Mouse (Mus musculus) neural tube, embryonic 15.5 days (tissue): ENCODE data around the gene Spice1. TPM values are rescaled to one million over a fixed set of nuclear protein-coding genes. Genes with fewer than 3 reads are reported as not detected.

ENCODE experiments used
- ATAC-seq: fragments of 200-750 bp; cut with Nextera tagmentation; 2 replicates; pipeline ENCODE4 v1.8.0; 2017; ENCODE audit warnings: mild to moderate bottlenecking, moderate TSS enrichment, moderate library complexity; ENCODE audit not compliant: low FRiP score
- H3K27ac ChIP-seq: fragments of 300-500 bp; sonication (generic); replicated peaks from 2 replicates; pipeline ENCODE4 v1.5.1; 2015; ENCODE audit warnings: mild to moderate bottlenecking, inconsistent platforms
- H3K27me3 ChIP-seq: fragments of 300-500 bp; sonication (generic); replicated peaks from 2 replicates; pipeline ENCODE4 v1.6.1; 2015; ENCODE audit warnings: inconsistent platforms
- H3K36me3 ChIP-seq: fragments of 300-500 bp; sonication (generic); 2 replicates; pipeline ENCODE4 v1.6.1; 2015; ENCODE audit warnings: inconsistent platforms
- H3K4me1 ChIP-seq: fragments of 300-500 bp; sonication (generic); 2 replicates; pipeline ENCODE4 v1.6.1; 2015; ENCODE audit warnings: inconsistent platforms
- H3K4me2 ChIP-seq: fragments of 300-500 bp; sonication (generic); 2 replicates; pipeline ENCODE4 v1.6.1; 2015; ENCODE audit warnings: inconsistent platforms, mild to moderate bottlenecking, moderate library complexity
- H3K4me3 ChIP-seq: fragments of 300-500 bp; sonication (generic); replicated peaks from 2 replicates; pipeline ENCODE4 v1.5.1; 2015; ENCODE audit warnings: mild to moderate bottlenecking, inconsistent platforms
- H3K9ac ChIP-seq: fragments of 300-500 bp; sonication (generic); replicated peaks from 2 replicates; pipeline ENCODE4 v1.6.1; 2015; ENCODE audit warnings: mild to moderate bottlenecking, inconsistent platforms
- H3K9me3 ChIP-seq: fragments of 300-500 bp; sonication (generic); replicated peaks from 2 replicates; pipeline ENCODE4 v1.6.1; 2016; ENCODE audit warnings: inconsistent platforms
- WGBS: fragments of 180-500 bp; shearing (Covaris S2); methylation state at CpG from one replicate; pipeline ENCODE4 v1.1.7; 2015; ENCODE audit warnings: mixed read lengths; 5-methylcytosine and 5-hydroxymethylcytosine counted together
- polyA plus RNA-seq: library from polyadenylated mRNA; unstranded; fragments of >200 nt; fragmentation: Nextera tagmentation; extraction: Ambion mirVana; gene quantifications from 2 replicates; pipeline ENCODE4 v1.2.1, GENCODE M21; 2015

The Spice1 gene
- polyA plus RNA-seq, 1 experiment from 2014 or later = 12.1 TPM

DNA sequence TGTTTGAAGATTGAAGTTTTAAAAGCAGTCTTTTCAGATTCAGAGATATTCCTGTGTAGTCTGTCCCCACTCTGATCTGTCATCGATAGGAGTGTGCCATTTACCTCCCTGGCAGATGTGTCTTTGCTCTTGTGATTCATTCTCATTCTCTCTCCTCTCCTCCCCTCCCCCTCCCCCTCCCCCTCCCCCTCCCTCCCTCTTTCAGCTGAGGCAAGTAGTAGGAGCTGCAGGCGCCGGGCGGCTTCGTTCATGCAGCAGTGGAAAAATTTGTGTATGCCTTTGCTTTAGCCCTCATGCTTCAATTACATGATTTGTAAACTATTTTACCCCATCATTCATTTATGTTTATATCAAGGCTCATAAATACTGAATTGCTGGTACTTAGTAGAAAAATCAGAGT, 34.7 kb downstream of the Spice1 start:
- 0% methylated on average over 5 of the region's 5 CpGs for WGBS
- peak; percentile 48; the same call in 1 of the 2 replicates for ATAC-seq

DNA sequence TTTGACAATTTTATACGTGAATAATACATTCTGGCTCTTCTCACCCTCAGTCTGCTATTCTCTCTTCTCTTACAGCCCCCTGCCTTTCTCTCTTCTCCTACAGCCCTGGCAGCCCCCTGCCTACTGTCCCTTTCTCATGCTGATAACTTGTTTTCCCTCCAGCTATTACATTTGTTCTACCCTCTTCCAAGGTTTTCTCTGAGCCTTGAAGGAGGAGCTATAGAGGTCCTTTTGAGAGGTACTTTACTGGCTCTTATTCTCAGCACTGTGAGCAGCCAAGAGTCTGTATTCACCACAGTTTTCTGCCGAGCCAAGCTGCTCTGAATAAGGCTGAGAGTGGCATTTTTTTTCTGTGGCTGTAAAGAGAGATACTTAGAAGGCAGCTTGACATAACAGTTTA, 36.6 kb downstream of the Spice1 start:
- peaks cover 4% of the 10 kb centered on the region; the same call in 1 of the 2 replicates for H3K4me1 ChIP-seq
- H3K27me3 ChIP-seq = no peaks in the 10 kb centered on the region
- ATAC-seq = peak; percentile 62
- no peak overlapping the region; the same call in 1 of the 2 replicates for H3K27ac ChIP-seq
- no peak overlapping the region for H3K4me2 ChIP-seq
- 18% methylated on average over 2 of the region's 2 CpGs for WGBS
- no peak overlapping the region for H3K9ac ChIP-seq
- H3K9me3 ChIP-seq = no peaks in the 10 kb centered on the region
- H3K4me3 ChIP-seq = no peak overlapping the region
- H3K36me3 ChIP-seq = peaks cover 1% of the 10 kb centered on the region; the same call in 1 of the 2 replicates

More for the DNA sequence above, 34.7 kb downstream of the Spice1 start:
- H3K27me3 ChIP-seq = no peaks in the 10 kb centered on the region
- H3K9ac ChIP-seq = no peak overlapping the region
- no peak overlapping the region for H3K4me2 ChIP-seq
- H3K4me3 ChIP-seq = no peak overlapping the region
- H3K27ac ChIP-seq = no peak overlapping the region
- H3K9me3 ChIP-seq = no peaks in the 10 kb centered on the region
- no peaks in the 10 kb centered on the region for H3K36me3 ChIP-seq
- H3K4me1 ChIP-seq = peaks cover 4% of the 10 kb centered on the region; the same call in 1 of the 2 replicates

DNA sequence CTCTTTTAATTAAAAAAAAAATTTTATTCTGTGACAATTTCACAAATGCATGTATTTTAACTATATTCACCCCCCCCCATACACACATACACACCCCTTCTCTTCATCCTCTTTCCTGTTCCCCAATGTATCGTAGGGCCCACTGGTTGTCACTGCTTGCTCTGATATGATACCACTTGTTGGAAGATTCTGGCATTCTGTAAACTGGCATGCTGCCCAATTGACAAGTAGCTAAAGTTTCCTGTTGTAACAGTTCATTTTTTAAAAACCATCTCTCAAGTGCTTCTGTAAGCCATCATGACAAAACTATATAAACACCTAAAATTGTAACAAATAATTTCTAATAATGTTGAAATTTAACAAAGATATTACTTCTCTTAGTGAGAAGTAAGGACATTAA, 37.3 kb downstream of the Spice1 start:
- H3K4me3 ChIP-seq = no peak overlapping the region
- H3K9ac ChIP-seq = no peak overlapping the region
- H3K4me1 ChIP-seq = peaks cover 4% of the 10 kb centered on the region; the same call in 1 of the 2 replicates
- no peaks in the 10 kb centered on the region for H3K9me3 ChIP-seq
- peaks cover 8% of the 10 kb centered on the region for H3K36me3 ChIP-seq
- no peak overlapping the region for H3K27ac ChIP-seq
- WGBS = 84% methylated on average over 1 of the region's 1 CpGs
- no peak for ATAC-seq
- H3K4me2 ChIP-seq = no peak overlapping the region
- no peaks in the 10 kb centered on the region for H3K27me3 ChIP-seq

DNA sequence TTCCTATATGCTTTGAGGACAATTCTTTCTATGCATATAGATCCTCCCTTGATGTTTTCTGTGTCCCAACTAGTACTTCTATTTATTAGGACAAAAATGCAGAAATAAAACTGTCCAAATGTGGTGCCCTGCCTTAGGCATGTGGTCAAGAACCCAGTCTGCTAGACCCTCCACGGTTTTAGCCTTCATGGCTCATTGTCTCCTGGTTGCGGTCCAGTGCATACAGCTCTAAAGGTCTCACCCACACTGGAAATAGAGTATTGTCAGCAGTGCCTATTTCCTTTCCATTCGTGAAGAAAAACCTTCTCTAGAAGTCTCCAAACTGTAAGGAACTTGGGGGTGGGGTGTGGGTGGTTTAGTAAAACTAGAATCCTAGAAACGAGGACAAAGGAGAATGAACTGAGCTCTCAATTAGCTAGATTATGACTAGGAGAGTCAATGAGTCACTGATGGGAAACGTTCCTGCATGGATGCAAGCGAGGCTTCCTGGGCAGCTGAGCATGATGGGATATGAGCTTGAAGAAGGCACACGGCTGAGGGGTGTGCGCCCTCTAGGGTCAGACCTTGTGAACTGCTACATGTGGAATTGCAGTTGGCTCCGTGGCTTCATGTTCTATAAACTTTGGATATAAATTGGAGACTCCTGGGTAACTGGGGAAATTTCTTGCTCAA, 45.1 kb downstream of the Spice1 start:
- Histone ChIP-seq H3K9me3 (no peaks in the 10 kb centered on the region), H3K27me3 (no peaks in the 10 kb centered on the region), H3K4me3 (no peak overlapping the region), H3K36me3 (peaks cover 12% of the 10 kb centered on the region), H3K27ac (no peak overlapping the region), H3K9ac (no peak overlapping the region), H3K4me2 (no peak overlapping the region; the same call in 1 of the 2 replicates), H3K4me1 (peaks cover 13% of the 10 kb centered on the region)
- no peak for ATAC-seq
- 39% methylated on average over 9 of the region's 9 CpGs for WGBS

DNA sequence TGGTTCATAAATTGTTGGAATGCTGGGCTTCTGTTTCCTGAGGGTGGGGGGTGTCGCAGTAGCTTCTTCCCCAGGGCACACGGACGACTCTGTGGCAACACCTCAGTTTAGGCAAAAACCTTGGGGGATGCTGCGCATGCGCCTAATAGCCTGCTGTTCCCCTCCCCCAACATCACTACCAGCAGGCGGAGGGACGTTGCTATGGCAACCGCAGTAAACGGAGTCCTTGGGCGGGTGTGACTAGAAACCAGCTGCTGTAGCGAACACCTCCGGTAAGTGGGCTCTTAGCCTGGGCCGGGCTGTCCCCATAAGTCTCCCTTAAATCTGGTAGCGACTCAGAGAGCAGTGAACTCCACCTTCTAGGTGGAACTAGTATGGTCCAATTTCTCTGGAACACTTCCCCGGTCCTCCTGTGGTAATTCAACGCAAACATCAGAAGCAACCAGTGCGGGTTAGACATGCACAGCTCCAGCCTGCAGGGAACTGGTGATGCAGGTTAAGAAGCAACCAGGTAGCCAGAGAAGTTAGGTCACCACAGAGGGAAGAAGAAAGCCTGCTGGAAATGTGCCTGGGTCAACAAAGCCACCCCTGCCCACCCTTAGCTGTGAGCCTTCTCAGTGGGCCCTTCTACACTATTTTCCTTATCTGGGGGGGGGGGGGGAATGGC, 47.8 kb downstream of the Spice1 start, which contains the start of gene Cfap44:
Cfap44 (plus strand) TSS at position 220 of the 667 bp plus-strand sequence.
- WGBS = 2% methylated on average over 17 of the region's 17 CpGs
- no peaks in the 10 kb centered on the region for H3K9me3 ChIP-seq
- H3K27me3 ChIP-seq = no peaks in the 10 kb centered on the region
- peak within 1 kb of the TSS; percentile 36 for H3K9ac ChIP-seq
- H3K4me1 ChIP-seq = peaks cover 13% of the 10 kb centered on the region
- ATAC-seq = peak; percentile 90
- no peaks in the 10 kb centered on the region for H3K36me3 ChIP-seq
- H3K4me3 ChIP-seq = peak within 1 kb of the TSS; percentile 43
- peak within 1 kb of the TSS; percentile 64 for H3K4me2 ChIP-seq
- H3K27ac ChIP-seq = peak within 1 kb of the TSS; percentile 49

DNA sequence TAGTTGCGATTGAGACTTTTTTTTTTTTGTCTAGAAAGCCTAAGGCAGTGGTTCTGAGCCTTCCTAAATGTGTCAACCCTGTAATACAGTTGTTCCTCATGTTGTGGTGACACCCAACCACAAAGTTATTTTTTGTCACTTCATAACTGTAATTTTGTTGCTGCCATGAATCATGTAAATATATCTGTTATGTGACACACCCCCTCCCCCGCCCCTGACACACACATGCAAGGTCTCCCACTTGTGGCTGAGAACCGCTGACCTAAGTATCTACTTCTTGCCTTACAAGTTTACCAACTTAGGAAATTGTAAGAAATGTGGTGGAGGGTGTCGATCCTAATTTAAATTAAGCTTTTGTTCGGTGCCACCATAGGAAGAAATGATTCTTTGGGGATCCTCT, 58.0 kb downstream of the Spice1 start:
- H3K9ac ChIP-seq = no peak overlapping the region
- ATAC-seq = no peak
- H3K4me3 ChIP-seq = no peak overlapping the region
- no peaks in the 10 kb centered on the region for H3K36me3 ChIP-seq
- WGBS = 96% methylated on average over 5 of the region's 5 CpGs
- H3K4me2 ChIP-seq = no peak overlapping the region
- H3K9me3 ChIP-seq = 0 out of 2 replicates have a peak, but pooled peaks cover 6% of the 10 kb centered on the region
- no peaks in the 10 kb centered on the region for H3K27me3 ChIP-seq
- H3K4me1 ChIP-seq = no peaks in the 10 kb centered on the region
- no peak overlapping the region for H3K27ac ChIP-seq

DNA sequence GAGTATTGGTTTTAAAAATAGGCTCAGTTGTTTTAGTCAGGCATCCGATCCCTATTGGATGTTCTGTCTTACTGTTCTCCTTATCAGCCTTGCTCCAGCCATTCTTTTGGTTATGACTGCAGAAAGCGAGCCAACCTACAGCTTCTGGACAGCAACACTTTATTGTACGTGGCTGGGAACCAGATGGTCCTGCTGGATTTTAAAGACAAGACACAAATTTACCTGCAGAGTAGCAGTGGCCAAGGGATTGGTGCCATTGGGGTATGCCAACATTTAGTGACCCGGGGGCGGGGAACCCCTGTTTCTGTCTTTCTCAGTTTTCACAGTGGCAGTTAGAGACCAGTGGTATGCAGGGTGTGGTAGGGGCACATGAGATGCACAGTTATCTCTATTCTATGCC, 60.3 kb downstream of the Spice1 start:
- Histone ChIP-seq H3K9me3 (0 out of 2 replicates have a peak, but pooled peaks cover 6% of the 10 kb centered on the region), H3K4me1 (no peaks in the 10 kb centered on the region), H3K36me3 (no peaks in the 10 kb centered on the region), H3K4me2 (no peak overlapping the region), H3K9ac (no peak overlapping the region), H3K27me3 (no peaks in the 10 kb centered on the region), H3K27ac (no peak overlapping the region), H3K4me3 (no peak overlapping the region)
- 90% methylated on average over 5 of the region's 5 CpGs for WGBS
- ATAC-seq = no peak

DNA sequence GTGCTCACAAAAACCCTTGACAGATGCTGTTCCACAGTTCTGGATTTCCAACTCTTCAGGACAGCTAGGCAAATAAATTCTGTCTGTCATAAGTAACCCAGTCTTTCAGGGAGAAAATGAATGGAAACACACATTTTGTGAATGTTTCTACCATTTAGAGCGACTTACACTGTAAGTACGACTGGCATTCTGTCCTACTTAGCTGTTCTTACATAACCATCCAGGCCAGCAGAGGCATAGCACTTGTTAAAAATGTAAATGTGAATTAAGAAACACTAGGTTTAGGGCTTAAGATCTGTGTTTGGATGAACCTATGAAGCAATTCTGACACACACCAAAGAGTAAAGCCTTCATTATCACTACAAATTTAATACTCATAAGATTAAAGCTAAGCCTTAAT, 61.4 kb downstream of the Spice1 start:
- H3K4me2 ChIP-seq = no peak overlapping the region
- 0 out of 2 replicates have a peak, but pooled peaks cover 6% of the 10 kb centered on the region for H3K9me3 ChIP-seq
- H3K36me3 ChIP-seq = no peaks in the 10 kb centered on the region
- no peak overlapping the region for H3K4me3 ChIP-seq
- WGBS = 90% methylated on average over 2 of the region's 2 CpGs
- no peak overlapping the region for H3K9ac ChIP-seq
- H3K27me3 ChIP-seq = no peaks in the 10 kb centered on the region
- no peak for ATAC-seq
- H3K4me1 ChIP-seq = no peaks in the 10 kb centered on the region
- H3K27ac ChIP-seq = no peak overlapping the region

DNA sequence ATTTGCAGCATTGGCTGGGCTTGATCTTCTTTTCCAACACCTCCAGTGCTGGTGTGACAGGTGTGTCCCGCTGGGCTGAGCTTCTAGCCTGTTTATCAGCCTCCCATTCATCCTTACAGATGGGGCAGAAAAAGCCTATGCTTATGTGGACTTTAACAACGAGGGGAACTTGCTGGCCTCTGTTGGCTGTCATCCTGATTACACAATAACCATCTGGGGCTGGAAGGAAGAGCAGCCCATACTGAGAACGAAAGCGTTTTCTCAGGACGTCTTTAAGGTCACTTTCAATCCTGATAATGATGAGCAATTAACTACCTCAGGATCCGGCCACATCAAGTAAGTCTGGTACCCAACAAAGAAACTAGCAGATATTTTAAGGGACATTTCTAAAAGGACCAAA, 63.3 kb downstream of the Spice1 start:
- H3K4me3 ChIP-seq = no peak overlapping the region
- no peak for ATAC-seq
- WGBS = 64% methylated on average over 6 of the region's 6 CpGs
- H3K27ac ChIP-seq = no peak overlapping the region
- no peaks in the 10 kb centered on the region for H3K36me3 ChIP-seq
- H3K4me1 ChIP-seq = no peaks in the 10 kb centered on the region
- no peaks in the 10 kb centered on the region for H3K27me3 ChIP-seq
- no peaks in the 10 kb centered on the region for H3K9me3 ChIP-seq
- no peak overlapping the region for H3K9ac ChIP-seq
- H3K4me2 ChIP-seq = no peak overlapping the region

DNA sequence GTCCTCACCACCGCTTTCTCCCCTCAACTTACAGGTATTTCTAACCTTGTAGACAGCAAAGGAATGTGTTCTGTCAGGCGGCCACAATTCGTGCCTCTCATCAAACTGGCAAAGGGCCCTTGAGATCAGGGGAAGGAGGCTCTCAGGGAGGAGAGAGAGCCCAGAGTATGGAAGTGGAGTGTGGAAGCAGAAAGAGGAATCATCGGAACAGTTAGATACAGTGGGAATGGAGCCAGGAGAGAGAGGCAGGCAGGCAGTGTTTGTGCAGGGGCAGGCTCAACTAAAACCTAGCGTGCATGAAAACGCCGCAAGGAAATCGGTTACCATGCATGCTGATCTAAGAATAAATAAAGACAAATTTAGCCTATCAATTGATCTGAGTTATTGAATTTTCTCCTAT, 70.7 kb downstream of the Spice1 start:
- no peak overlapping the region for H3K27ac ChIP-seq
- ATAC-seq = no peak

DNA sequence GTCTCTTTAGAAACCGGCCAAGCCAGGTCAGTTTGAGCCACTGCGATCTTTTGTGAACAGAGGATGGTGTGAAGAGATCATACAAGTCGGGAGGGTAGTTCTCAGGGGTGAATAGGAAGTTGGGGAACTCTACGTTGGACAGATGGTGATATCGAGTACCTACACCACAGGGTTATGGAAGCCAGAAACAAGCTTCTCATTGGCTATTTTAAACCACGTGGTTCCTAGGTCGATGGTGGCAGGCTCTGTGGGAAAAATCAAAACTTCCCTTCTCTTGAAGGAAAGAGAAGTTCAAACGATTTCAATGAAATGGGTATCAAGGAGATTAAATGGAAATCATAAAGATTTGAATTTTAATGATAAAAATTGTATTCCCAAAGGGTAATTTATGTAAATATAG, 74.8 kb downstream of the Spice1 start:
- Histone ChIP-seq H3K9ac (no peak overlapping the region), H3K36me3 (no peaks in the 10 kb centered on the region), H3K4me3 (no peak overlapping the region), H3K27ac (no peak overlapping the region), H3K4me1 (no peaks in the 10 kb centered on the region), H3K4me2 (no peak overlapping the region), H3K9me3 (no peaks in the 10 kb centered on the region), H3K27me3 (no peaks in the 10 kb centered on the region)
- ATAC-seq = no peak
- 86% methylated on average over 8 of the region's 8 CpGs for WGBS

More for the DNA sequence above, 70.7 kb downstream of the Spice1 start:
- Histone ChIP-seq H3K4me2 (no peak overlapping the region), H3K4me1 (no peaks in the 10 kb centered on the region), H3K9me3 (no peaks in the 10 kb centered on the region), H3K9ac (no peak overlapping the region), H3K4me3 (no peak overlapping the region), H3K36me3 (no peaks in the 10 kb centered on the region), H3K27me3 (no peaks in the 10 kb centered on the region)
- 78% methylated on average over 8 of the region's 8 CpGs for WGBS

DNA sequence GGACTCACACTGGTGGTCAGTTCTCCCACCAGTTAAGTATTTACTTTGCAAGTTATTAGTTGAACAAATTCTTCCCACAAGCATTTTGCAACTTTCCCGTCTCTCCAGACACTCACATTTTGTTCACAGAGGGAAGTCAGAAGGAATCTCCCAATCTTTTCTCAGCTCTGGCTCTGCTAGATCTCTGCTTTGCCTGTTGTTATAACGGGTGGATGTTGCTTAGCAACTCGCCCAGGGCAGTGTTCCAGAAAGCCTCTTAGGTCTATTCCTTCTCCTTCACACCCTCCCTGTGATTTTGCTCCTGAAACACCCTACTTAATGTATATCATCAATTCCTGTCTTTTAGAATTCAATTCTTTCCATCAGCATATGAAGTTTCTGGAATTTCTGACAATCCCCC, 76.6 kb downstream of the Spice1 start:
- no peak overlapping the region for H3K4me3 ChIP-seq
- H3K4me1 ChIP-seq = no peaks in the 10 kb centered on the region
- H3K9ac ChIP-seq = no peak overlapping the region
- H3K27me3 ChIP-seq = no peaks in the 10 kb centered on the region
- H3K9me3 ChIP-seq = no peaks in the 10 kb centered on the region
- H3K4me2 ChIP-seq = no peak overlapping the region
- ATAC-seq = no peak
- H3K36me3 ChIP-seq = no peaks in the 10 kb centered on the region
- WGBS = 41% methylated on average over 3 of the region's 3 CpGs
- no peak overlapping the region for H3K27ac ChIP-seq
